Mouse (Mus musculus): Measurements from ENCODE around the gene Elobl. TPM values are rescaled to one million over a fixed set of nuclear protein-coding genes. Genes with fewer than 3 reads are reported as not detected.

Elobl gene
- not detected in 2 replicates for polyA plus RNA-seq (2015; fragmentation: Nextera tagmentation; extraction: Ambion mirVana)

GRCm38 (mm10) chr11:88966881-88967361 lies at the start of gene Elobl:
Gene Elobl (minus strand): TSS chr11:88966931.
- H3K4me1 ChIP-seq (replicated peaks), result no peaks in the 10 kb centered on the region
- no peaks in the 10 kb centered on the region for H3K27me3 ChIP-seq
- H3K9me3 ChIP-seq (replicated peaks), result no peaks in the 10 kb centered on the region
- no peak within 1 kb of the TSS for H3K9ac ChIP-seq
- no peak within 1 kb of the TSS for H3K4me3 ChIP-seq (replicated peaks)
- H3K36me3 ChIP-seq (replicated peaks), result no peaks in the 10 kb centered on the region
- WGBS (ENCODE audit: insufficient replicate concordance), result 51% methylated on average over 3 of the region's 3 CpGs
- H3K27ac ChIP-seq (replicated peaks), result no peak within 1 kb of the TSS
- no peak for ATAC-seq (ENCODE audit: insufficient read depth)
- H3K4me2 ChIP-seq, result no peak within 1 kb of the TSS

DNA sequence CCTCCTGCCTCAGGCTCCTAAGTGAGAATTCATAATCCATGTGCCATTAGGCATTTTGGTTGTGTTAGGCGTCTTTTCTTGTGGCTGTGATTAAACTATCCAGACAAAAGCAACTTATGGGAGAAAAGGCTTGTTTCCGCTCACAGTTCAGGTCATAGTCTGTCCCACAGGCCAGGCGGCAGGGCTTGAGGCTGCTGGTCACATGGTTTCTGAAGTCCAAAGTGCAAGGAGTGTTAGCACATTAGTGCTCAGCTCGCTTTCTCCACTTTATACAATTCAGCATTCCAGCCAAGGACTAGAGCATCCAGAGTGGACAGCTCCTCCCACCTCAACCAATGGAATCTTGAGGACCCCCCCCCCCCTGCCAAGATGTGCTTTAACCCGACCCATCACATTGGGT lies 45.5 kb upstream of the Elobl start:
- WGBS (ENCODE audit: insufficient replicate concordance), result 74% methylated on average over 5 of the region's 5 CpGs
- peaks cover 98% of the 10 kb centered on the region for H3K36me3 ChIP-seq (replicated peaks)
- H3K4me1 ChIP-seq (replicated peaks), result peaks cover 32% of the 10 kb centered on the region
- no peaks in the 10 kb centered on the region for H3K9me3 ChIP-seq (replicated peaks)
- no peak overlapping the region for H3K9ac ChIP-seq
- ATAC-seq (ENCODE audit: insufficient read depth), result no peak
- H3K27me3 ChIP-seq, result no peaks in the 10 kb centered on the region
- H3K4me3 ChIP-seq (replicated peaks), result no peak overlapping the region
- H3K4me2 ChIP-seq, result no peak overlapping the region
- 0 out of 2 replicates have a peak overlapping the region, but pooled peaks have one; percentile 29 for H3K27ac ChIP-seq (replicated peaks)

DNA sequence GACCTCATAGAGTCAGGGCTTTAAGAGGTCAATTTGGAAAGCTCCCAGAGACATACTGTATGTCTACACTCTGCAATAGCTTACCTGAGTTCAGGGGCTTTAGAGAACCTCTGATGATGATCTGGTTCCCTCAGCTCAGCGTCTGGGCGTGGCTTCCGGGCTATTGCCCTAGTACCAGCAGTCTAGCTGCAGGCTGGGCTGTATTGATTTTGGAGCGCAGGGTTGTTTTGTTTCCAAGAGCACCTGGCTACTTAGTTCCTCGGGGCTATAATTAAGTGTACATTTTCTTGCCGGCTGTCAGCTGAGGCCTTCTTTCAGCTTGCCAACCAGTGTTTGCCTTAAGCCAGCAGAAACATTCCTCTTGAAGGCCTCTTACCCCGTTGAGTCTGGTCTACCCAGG lies 42.8 kb upstream of the Elobl start:
- Histone ChIP-seq H3K4me1 (replicated peaks) (peaks cover 31% of the 10 kb centered on the region), H3K36me3 (replicated peaks) (peaks cover 98% of the 10 kb centered on the region), H3K4me3 (replicated peaks) (no peak overlapping the region), H3K9ac (no peak overlapping the region), H3K27me3 (no peaks in the 10 kb centered on the region), H3K4me2 (no peak overlapping the region), H3K9me3 (replicated peaks) (no peaks in the 10 kb centered on the region), H3K27ac (replicated peaks) (no peak overlapping the region)
- 69% methylated on average over 7 of the region's 7 CpGs for WGBS (ENCODE audit: insufficient replicate concordance)
- no peak; the same call in 1 of the 2 replicates for ATAC-seq (ENCODE audit: insufficient read depth)

- Histone ChIP-seq H3K4me1 (replicated peaks) (peaks cover 34% of the 10 kb centered on the region), H3K9me3 (replicated peaks) (no peaks in the 10 kb centered on the region), H3K4me3 (replicated peaks) (no peak overlapping the region), H3K9ac (no peak overlapping the region), H3K27ac (replicated peaks) (no peak overlapping the region), H3K4me2 (no peak overlapping the region), H3K36me3 (replicated peaks) (peaks cover 95% of the 10 kb centered on the region), H3K27me3 (no peaks in the 10 kb centered on the region)
- ATAC-seq (ENCODE audit: insufficient read depth), result no peak
- WGBS (ENCODE audit: insufficient replicate concordance), result 79% methylated on average over 9 of the region's 9 CpGs
Observed at GRCm38 (mm10) chr11:89009066-89009465, 42.3 kb upstream of the Elobl start.

GRCm38 (mm10) chr11:89007582-89007981 lies 40.9 kb upstream of the Elobl start:
- no peak for ATAC-seq (ENCODE audit: insufficient read depth)
- H3K9ac ChIP-seq, result no peak overlapping the region
- H3K36me3 ChIP-seq (replicated peaks), result peaks cover 84% of the 10 kb centered on the region
- no peaks in the 10 kb centered on the region for H3K9me3 ChIP-seq (replicated peaks)
- H3K4me1 ChIP-seq (replicated peaks), result peaks cover 47% of the 10 kb centered on the region
- no peaks in the 10 kb centered on the region for H3K27me3 ChIP-seq
- H3K27ac ChIP-seq (replicated peaks), result no peak overlapping the region
- H3K4me2 ChIP-seq, result no peak overlapping the region
- 80% methylated on average over 3 of the region's 3 CpGs for WGBS (ENCODE audit: insufficient replicate concordance)
- no peak overlapping the region for H3K4me3 ChIP-seq (replicated peaks)

DNA sequence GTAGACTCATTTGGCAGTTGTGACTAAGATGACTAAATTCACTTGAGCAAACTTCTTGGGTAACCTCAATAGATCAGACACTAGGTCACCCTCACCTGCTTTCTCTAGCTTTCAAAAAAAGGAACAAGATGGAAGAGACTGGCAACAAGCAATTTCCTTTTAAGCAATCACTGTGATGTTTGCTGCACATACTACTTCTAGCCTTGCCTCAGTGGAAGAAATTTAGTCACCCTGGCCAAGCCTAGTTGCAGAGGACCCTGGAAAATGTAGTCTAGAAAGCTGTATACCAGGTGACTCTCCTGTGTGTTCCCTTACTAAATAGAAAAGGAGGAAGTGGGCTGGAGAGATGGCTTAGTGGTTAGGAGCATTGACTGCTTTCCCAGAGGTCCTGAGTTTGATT lies 39.7 kb upstream of the Elobl start:
- no peak overlapping the region for H3K27ac ChIP-seq (replicated peaks)
- no peak overlapping the region for H3K9ac ChIP-seq
- H3K9me3 ChIP-seq (replicated peaks), result no peaks in the 10 kb centered on the region
- H3K4me1 ChIP-seq (replicated peaks), result peaks cover 52% of the 10 kb centered on the region
- no peak overlapping the region for H3K4me2 ChIP-seq
- H3K4me3 ChIP-seq (replicated peaks), result no peak overlapping the region
- H3K27me3 ChIP-seq, result no peaks in the 10 kb centered on the region
- peaks cover 79% of the 10 kb centered on the region for H3K36me3 ChIP-seq (replicated peaks)
- no peak for ATAC-seq (ENCODE audit: insufficient read depth)

- no peaks in the 10 kb centered on the region for H3K9me3 ChIP-seq (replicated peaks)
- H3K4me1 ChIP-seq (replicated peaks), result peaks cover 62% of the 10 kb centered on the region
- no peak overlapping the region for H3K27ac ChIP-seq (replicated peaks)
- no peaks in the 10 kb centered on the region for H3K27me3 ChIP-seq
- no peak overlapping the region for H3K4me2 ChIP-seq
- H3K36me3 ChIP-seq (replicated peaks), result peaks cover 69% of the 10 kb centered on the region
- H3K9ac ChIP-seq, result no peak overlapping the region
- no peak for ATAC-seq (ENCODE audit: insufficient read depth)
- H3K4me3 ChIP-seq (replicated peaks), result no peak overlapping the region
- 71% methylated on average over 5 of the region's 5 CpGs for WGBS (ENCODE audit: insufficient replicate concordance)
Observed at GRCm38 (mm10) chr11:89005473-89005872, 38.7 kb upstream of the Elobl start.

GRCm38 (mm10) chr11:89003726-89004125 lies 37.0 kb upstream of the Elobl start:
- H3K4me1 ChIP-seq (replicated peaks), result peaks cover 62% of the 10 kb centered on the region
- 80% methylated on average over 4 of the region's 4 CpGs for WGBS (ENCODE audit: insufficient replicate concordance)
- peaks cover 52% of the 10 kb centered on the region for H3K36me3 ChIP-seq (replicated peaks)
- no peak for ATAC-seq (ENCODE audit: insufficient read depth)
- no peaks in the 10 kb centered on the region for H3K27me3 ChIP-seq
- no peak overlapping the region for H3K4me3 ChIP-seq (replicated peaks)
- H3K27ac ChIP-seq (replicated peaks), result peak overlapping the region; percentile 67
- no peaks in the 10 kb centered on the region for H3K9me3 ChIP-seq (replicated peaks)
- peak overlapping the region; percentile 89 for H3K4me2 ChIP-seq
- no peak overlapping the region for H3K9ac ChIP-seq

- Histone ChIP-seq H3K27ac (replicated peaks) (peak overlapping the region; percentile 67), H3K9ac (no peak overlapping the region), H3K27me3 (no peaks in the 10 kb centered on the region), H3K4me3 (replicated peaks) (peak overlapping the region; percentile 94), H3K4me2 (peak overlapping the region; percentile 89), H3K9me3 (replicated peaks) (no peaks in the 10 kb centered on the region), H3K4me1 (replicated peaks) (peaks cover 64% of the 10 kb centered on the region), H3K36me3 (replicated peaks) (peaks cover 45% of the 10 kb centered on the region)
- ATAC-seq (ENCODE audit: insufficient read depth), result no peak
- WGBS (ENCODE audit: insufficient replicate concordance), result 73% methylated on average over 6 of the region's 6 CpGs
Observed at GRCm38 (mm10) chr11:89003078-89003477, 36.3 kb upstream of the Elobl start.

DNA sequence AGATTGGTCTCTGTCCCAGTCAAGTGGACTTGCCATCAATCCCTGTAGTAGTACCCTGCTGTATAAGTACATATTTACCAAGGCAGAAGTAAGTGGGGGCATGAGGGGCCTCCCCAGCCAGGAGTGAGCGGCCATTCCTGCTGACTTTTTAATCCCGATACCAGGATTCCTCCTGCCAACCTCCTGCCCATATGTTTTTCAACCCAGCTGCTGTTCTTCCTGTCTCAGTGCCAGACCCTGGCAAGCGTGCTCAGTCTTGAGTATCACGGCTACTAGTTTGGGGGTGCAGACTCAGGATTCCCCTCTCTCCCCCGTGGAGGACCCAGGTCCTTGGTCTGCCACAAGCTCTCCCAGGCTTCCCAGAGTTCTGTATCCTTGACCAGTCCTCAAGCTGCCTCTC lies 35.9 kb upstream of the Elobl start:
- Histone ChIP-seq H3K27ac (replicated peaks) (peak overlapping the region; percentile 67), H3K36me3 (replicated peaks) (peaks cover 42% of the 10 kb centered on the region), H3K4me1 (replicated peaks) (peaks cover 68% of the 10 kb centered on the region), H3K9me3 (replicated peaks) (no peaks in the 10 kb centered on the region), H3K27me3 (no peaks in the 10 kb centered on the region), H3K9ac (no peak overlapping the region), H3K4me3 (replicated peaks) (peak overlapping the region; percentile 94), H3K4me2 (peak overlapping the region; percentile 89)
- 76% methylated on average over 5 of the region's 5 CpGs for WGBS (ENCODE audit: insufficient replicate concordance)
- no peak for ATAC-seq (ENCODE audit: insufficient read depth)

DNA sequence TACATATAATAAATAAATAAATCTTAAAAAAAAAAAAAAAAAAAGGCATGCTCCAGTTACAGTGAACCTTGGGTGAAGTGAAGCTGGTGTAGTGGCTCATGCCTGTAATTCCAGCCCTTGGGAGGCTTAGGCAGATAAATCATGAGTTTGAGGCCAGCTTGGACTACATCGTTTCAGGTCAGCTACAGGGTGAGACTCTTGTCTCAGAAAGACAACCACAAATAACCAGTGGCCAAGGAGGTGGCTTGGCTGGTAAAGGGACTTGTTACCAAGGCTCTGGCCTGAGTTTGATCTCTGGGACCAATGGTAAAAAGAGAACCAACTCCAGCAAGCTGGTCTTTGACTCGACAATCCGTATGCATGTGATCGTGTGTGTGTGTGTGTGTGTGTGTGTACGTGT lies 35.3 kb upstream of the Elobl start:
- no peaks in the 10 kb centered on the region for H3K27me3 ChIP-seq
- peaks cover 68% of the 10 kb centered on the region for H3K4me1 ChIP-seq (replicated peaks)
- H3K9me3 ChIP-seq (replicated peaks), result no peaks in the 10 kb centered on the region

DNA sequence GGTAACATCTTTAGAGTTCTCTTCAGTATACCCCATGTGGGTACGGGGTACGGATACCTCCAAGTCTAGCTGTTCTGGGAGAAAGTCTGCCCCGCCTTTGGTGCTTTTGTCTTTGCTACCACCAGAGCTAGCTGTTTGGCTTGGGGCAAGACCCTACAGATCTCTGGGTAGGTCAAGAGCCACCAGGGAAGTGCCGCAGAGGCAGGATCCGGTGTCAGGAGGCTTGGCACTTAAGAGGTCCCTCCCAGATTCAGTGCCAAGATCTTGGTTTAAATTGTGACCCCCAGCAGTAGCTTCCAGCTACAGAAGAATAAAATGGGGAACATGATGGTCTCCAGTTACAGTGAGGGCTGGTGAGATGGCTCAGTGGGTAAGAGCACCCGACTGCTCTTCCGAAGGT lies 34.8 kb upstream of the Elobl start:
- Histone ChIP-seq H3K4me3 (replicated peaks) (peak overlapping the region; percentile 94), H3K36me3 (replicated peaks) (peaks cover 32% of the 10 kb centered on the region), H3K4me2 (peak overlapping the region; percentile 89), H3K9ac (peak overlapping the region; percentile 90; the same call in 1 of the 2 replicates), H3K4me1 (replicated peaks) (peaks cover 73% of the 10 kb centered on the region), H3K9me3 (replicated peaks) (no peaks in the 10 kb centered on the region), H3K27me3 (no peaks in the 10 kb centered on the region), H3K27ac (replicated peaks) (peak overlapping the region; percentile 14; the same call in 1 of the 2 replicates)
- 80% methylated on average over 7 of the region's 7 CpGs for WGBS (ENCODE audit: insufficient replicate concordance)
- no peak for ATAC-seq (ENCODE audit: insufficient read depth)

More for the DNA sequence above, 35.3 kb upstream of the Elobl start:
- no peak overlapping the region for H3K9ac ChIP-seq
- 72% methylated on average over 5 of the region's 5 CpGs for WGBS (ENCODE audit: insufficient replicate concordance)
- H3K4me2 ChIP-seq, result peak overlapping the region; percentile 89
- no peak for ATAC-seq (ENCODE audit: insufficient read depth)
- H3K36me3 ChIP-seq (replicated peaks), result peaks cover 37% of the 10 kb centered on the region
- peak overlapping the region; percentile 94 for H3K4me3 ChIP-seq (replicated peaks)
- H3K27ac ChIP-seq (replicated peaks), result peak overlapping the region; percentile 67
